Mouse (Mus musculus): ENCODE results near the gene Celf2. TPM values are rescaled to one million over a fixed set of nuclear protein-coding genes. Genes with fewer than 3 reads are reported as not detected.
A peak's percentile ranks its signal among the peaks of the same experiment; 100 is the strongest.

Gene Celf2
- polyA plus RNA-seq, 1 experiment from 2014 or later: 322 TPM

DNA sequence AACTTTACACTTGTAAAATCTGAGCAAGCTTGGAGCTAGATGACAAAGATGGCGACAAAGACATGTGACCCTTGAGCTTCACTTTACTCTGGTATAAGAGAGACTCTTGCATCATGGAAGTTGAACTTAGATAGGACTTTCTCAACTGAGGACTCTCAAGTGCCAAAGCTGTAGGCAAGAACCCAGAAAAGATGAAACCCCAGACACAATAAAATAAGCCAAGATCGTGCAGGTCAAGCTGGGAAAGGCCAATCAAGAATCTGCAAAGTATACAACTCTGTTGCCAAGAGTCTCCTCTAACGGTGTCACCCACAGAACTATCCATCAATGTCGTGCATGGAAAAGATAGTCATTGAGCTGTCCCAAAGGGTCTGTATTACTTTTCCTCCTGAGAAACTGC, 558.7 kb downstream of the Celf2 start:
- no peak overlapping the region for H3K4me2 ChIP-seq (replicated peaks)
- H3K4me3 ChIP-seq: no peak overlapping the region
- peaks cover 6% of the 10 kb centered on the region for H3K4me1 ChIP-seq
- WGBS: 89% methylated on average over 4 of the region's 4 CpGs
- H3K9me3 ChIP-seq: no peaks in the 10 kb centered on the region
- H3K9ac ChIP-seq (replicated peaks): no peak overlapping the region
- no peak overlapping the region for H3K27ac ChIP-seq (replicated peaks)
- H3K27me3 ChIP-seq: no peaks in the 10 kb centered on the region
- ATAC-seq (replicated peaks): no peak
- H3K36me3 ChIP-seq: no peaks in the 10 kb centered on the region

DNA sequence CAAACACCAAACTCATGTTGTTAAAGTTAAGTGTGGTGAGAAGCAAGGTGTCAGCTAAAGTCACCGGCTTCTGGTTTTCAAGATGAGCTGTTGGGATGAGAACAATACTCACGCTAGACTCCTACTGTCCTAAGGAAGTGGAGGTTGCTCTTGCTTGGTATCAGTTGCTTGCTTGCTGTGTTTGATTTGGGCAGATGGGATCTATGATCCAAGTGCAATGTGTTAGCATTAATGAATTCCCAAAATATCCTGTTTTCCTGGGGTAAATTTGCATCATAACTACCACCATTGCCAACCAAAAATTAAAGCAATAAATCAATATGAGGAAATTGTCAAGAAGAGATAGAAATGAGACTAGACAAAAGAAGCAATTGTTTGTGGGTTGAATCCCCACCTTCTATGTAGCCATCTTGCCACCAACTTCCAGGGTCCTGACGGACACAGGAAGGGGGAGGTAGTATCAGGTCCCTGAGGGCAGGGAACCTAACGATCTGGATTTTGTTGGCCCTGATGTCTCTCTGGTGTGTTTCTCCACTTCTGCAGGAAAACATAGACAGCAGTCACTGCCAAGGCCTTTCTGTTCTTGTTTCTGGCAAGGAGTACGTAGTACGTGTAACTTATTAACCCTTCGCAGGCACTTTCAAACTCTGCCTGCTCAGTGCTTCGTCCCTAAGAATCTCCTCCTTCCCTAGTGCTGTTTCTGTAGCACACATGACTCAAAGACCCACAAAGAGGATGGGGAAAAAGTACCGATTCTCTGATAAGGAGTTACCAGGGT, 563.5 kb downstream of the Celf2 start:
- Histone ChIP-seq H3K4me1 (peaks cover 21% of the 10 kb centered on the region), H3K4me3 (no peak overlapping the region), H3K4me2 (replicated peaks) (no peak overlapping the region), H3K27ac (replicated peaks) (peak overlapping the region; percentile 62), H3K27me3 (no peaks in the 10 kb centered on the region), H3K9me3 (no peaks in the 10 kb centered on the region), H3K9ac (replicated peaks) (no peak overlapping the region), H3K36me3 (no peaks in the 10 kb centered on the region)
- ATAC-seq (replicated peaks): no peak
- WGBS: 61% methylated on average over 9 of the region's 9 CpGs

DNA sequence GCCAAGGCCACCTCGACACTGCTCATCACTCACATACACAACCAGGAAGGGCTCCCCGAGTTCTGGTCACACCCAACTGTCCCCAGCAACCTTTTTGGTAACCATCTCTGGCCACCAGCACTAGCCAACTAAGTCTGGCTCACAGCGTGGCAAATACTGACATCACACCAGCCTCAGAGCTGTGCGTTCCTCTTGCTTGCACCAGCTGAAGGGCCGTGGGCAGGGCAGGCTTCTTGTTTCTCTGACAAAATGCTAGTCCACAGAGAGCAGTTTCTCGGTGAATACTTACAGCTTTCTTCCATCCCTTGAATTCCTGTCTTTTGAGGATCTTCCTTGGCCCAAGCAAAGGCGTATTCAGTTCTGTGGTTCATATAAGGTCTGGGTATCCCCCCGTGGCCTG, 565.7 kb downstream of the Celf2 start:
- Histone ChIP-seq H3K4me3 (no peak overlapping the region), H3K27ac (replicated peaks) (peak overlapping the region; percentile 66), H3K9ac (replicated peaks) (no peak overlapping the region), H3K4me1 (peaks cover 21% of the 10 kb centered on the region), H3K27me3 (no peaks in the 10 kb centered on the region), H3K4me2 (replicated peaks) (no peak overlapping the region), H3K9me3 (no peaks in the 10 kb centered on the region), H3K36me3 (no peaks in the 10 kb centered on the region)
- no peak for ATAC-seq (replicated peaks)
- WGBS: 73% methylated on average over 8 of the region's 8 CpGs

DNA sequence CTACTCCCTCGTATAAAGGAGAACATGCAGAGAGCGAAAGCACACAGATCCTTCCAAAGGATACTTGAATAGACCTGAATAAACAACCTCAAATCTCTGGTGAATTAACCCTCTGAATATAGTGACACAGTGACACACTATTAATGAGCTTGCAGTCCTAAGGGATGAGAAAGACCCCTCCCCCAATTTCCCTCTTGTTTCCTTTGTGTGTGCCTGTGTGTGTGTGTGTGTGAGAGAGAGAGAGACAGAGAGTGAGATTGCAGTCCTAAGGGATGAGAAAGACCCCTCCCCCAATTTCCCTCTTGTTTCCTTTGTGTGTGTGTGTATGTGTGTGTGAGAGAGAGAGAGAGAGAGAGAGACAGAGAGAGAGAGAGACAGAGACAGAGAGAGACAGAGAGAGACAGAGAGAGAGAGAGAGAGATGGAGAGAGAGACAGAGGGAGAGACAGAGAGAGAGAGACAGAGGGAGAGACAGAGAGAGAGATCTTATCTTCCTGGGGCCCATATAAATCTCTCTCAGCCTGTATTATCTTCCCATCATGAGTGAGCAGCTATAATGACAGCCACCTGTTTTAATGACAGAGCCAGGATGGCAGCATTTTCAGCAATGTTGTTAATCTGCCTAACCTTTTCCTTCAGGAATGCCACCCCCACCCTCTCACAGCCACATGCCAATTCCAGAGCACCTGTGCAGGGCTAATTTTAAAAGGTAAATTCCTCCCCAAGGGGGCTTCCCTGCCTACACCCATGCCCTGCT, 566.5 kb downstream of the Celf2 start:
- no peak overlapping the region for H3K4me2 ChIP-seq (replicated peaks)
- WGBS: 38% methylated on average over 2 of the region's 2 CpGs
- H3K27me3 ChIP-seq: no peaks in the 10 kb centered on the region
- no peak overlapping the region for H3K9ac ChIP-seq (replicated peaks)
- H3K27ac ChIP-seq (replicated peaks): peak overlapping the region; percentile 66
- no peak overlapping the region for H3K4me3 ChIP-seq
- no peaks in the 10 kb centered on the region for H3K9me3 ChIP-seq
- ATAC-seq (replicated peaks): peak; percentile 58; the same call in 1 of the 2 replicates
- H3K36me3 ChIP-seq: no peaks in the 10 kb centered on the region
- H3K4me1 ChIP-seq: peaks cover 21% of the 10 kb centered on the region

DNA sequence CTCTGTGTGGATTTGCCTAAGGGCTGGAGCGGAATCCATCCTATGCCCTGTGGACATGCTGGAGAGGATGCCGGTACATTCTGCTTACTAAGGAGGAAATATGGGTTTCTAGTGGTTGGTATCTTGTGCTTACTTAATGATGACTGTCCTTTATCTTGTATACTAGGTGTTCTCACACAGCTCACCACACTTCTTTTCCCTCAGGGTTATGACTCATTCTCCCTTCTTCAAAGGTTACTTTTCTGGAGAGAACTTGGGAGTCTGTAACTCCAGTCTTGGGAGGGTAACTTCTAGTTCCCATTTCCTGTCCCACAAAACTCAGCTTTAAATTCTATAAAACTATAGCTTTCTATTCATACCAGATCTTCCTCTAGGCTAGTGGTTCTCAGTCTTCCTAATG, 570.2 kb downstream of the Celf2 start:
- Histone ChIP-seq H3K4me3 (no peak overlapping the region), H3K9me3 (no peaks in the 10 kb centered on the region), H3K9ac (replicated peaks) (no peak overlapping the region), H3K27me3 (no peaks in the 10 kb centered on the region), H3K27ac (replicated peaks) (no peak overlapping the region), H3K4me2 (replicated peaks) (no peak overlapping the region), H3K36me3 (no peaks in the 10 kb centered on the region), H3K4me1 (peaks cover 14% of the 10 kb centered on the region)
- 98% methylated on average over 2 of the region's 2 CpGs for WGBS
- no peak for ATAC-seq (replicated peaks)

DNA sequence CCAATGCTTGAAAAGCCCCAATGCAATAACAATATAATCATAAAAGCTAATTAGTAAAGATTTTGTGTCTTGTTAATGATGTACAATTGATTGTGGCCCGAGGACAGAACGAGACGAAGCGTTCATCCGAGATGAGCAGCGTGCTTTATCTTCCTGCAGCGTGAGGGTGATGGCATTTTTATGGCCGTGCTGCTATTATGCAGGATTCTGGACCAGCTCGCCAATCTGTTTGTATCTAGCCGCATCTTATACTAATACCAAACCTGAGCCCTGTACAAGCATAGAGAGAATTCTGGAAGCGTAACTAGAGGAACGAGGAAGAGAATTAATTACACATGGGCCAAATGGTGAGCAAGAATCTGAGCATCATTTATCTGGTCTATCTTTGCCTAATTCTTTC, 576.2 kb downstream of the Celf2 start:
- no peaks in the 10 kb centered on the region for H3K27me3 ChIP-seq
- no peak overlapping the region for H3K4me2 ChIP-seq (replicated peaks)
- no peaks in the 10 kb centered on the region for H3K36me3 ChIP-seq
- no peak overlapping the region for H3K4me3 ChIP-seq
- H3K9me3 ChIP-seq: no peaks in the 10 kb centered on the region
- H3K4me1 ChIP-seq: peaks cover 3% of the 10 kb centered on the region; the same call in 1 of the 2 replicates
- H3K9ac ChIP-seq (replicated peaks): no peak overlapping the region
- H3K27ac ChIP-seq (replicated peaks): no peak overlapping the region
- 65% methylated on average over 12 of the region's 12 CpGs for WGBS
- ATAC-seq (replicated peaks): no peak

DNA sequence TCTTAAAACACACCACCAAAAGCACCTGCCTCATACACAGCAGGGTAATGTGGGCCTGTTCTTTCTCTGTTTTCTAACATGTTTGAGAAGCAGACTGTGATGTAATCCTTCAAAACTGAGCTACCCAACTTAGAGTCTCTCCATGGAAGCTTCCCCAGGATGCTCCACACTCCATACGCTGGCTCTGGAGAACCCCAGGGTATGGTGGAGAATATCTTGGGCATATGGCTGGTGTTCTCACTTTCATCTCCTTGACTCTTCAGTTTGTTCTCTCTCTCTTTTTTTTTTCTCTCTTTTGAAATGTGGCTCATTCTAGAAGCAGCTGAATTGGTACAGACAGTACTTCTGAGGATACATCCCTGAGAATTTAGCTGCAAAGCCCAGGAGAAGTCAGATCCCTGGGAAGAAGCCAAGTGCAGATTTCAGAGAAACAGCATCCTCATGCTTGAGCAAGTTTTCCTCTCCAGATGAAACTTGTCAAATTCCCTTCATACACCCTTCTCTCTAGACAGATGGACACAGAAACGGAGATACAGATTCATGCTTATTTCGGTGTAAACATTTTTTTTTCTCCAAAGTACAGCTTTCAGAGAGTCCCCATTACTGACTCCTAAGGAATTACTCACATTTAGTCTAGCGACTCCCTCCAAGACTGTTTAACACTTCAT, 581.5 kb downstream of the Celf2 start:
- no peak overlapping the region for H3K9ac ChIP-seq (replicated peaks)
- no peak overlapping the region for H3K27ac ChIP-seq (replicated peaks)
- H3K4me3 ChIP-seq: no peak overlapping the region
- H3K4me1 ChIP-seq: peaks cover 4% of the 10 kb centered on the region; the same call in 1 of the 2 replicates
- H3K9me3 ChIP-seq: no peaks in the 10 kb centered on the region
- ATAC-seq (replicated peaks): no peak
- no peaks in the 10 kb centered on the region for H3K36me3 ChIP-seq
- WGBS: 79% methylated on average over 4 of the region's 4 CpGs
- H3K27me3 ChIP-seq: no peaks in the 10 kb centered on the region
- no peak overlapping the region for H3K4me2 ChIP-seq (replicated peaks)

DNA sequence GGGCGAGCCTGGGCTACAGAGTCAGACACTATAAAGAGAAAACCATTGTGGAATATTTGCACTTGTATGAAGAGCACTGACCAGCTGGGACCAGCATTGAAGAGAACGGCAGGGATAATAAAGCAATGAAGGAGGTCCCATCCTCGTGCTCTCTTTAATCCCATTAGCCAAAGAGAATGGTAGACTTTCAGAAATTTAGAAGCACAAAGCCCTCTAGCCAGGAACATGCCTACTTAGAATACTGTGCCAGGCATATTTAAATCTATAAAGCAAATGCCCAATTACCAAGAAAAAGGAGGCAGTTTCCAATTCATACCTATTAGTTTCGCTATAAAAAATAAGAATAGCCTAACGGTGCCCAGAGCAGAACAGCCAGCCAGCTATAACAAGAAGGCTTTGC, 583.9 kb downstream of the Celf2 start:
- ATAC-seq (replicated peaks): peak; percentile 86
- WGBS: 14% methylated on average over 5 of the region's 5 CpGs

DNA sequence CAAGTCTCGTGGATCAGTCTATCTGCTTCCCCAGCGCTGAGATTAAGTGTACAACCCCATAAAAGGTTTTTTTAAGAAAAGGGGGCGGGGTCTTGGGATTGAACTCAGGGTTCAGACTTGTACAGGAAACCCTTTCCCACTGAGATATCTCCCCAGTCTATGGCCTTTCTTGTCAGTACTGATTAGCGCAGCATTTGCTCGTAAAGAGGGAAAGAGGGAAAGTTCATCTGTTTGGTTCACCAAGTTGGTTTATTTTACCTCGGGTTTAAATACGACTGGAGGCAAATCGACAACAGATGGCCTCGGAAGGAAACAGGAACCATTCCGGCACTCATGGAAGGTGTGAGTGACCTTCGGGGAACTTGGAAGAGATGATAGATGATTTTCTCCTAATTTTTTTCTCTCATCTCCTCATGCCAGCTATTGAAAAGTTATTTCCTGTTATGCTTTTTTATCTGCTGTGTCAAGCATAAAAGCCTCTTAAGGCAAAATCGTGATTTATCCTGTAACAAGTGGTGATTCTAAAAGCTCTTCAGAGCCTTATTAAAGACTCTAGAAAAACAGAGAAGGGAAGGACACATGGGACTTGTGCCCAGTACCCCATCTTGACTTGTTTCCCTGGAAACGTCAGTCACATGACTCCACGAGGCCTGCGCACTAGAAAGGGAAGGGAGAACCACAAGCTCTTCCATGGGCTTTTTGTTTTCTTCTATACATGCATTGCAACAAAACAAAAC, 585.5 kb downstream of the Celf2 start:
- Histone ChIP-seq H3K9me3 (no peaks in the 10 kb centered on the region), H3K27me3 (no peaks in the 10 kb centered on the region), H3K4me1 (peaks cover 4% of the 10 kb centered on the region; the same call in 1 of the 2 replicates), H3K36me3 (no peaks in the 10 kb centered on the region), H3K9ac (replicated peaks) (no peak overlapping the region), H3K4me2 (replicated peaks) (no peak overlapping the region), H3K27ac (replicated peaks) (no peak overlapping the region), H3K4me3 (no peak overlapping the region)
- no peak for ATAC-seq (replicated peaks)
- 70% methylated on average over 15 of the region's 15 CpGs for WGBS

More for the DNA sequence above, 583.9 kb downstream of the Celf2 start:
- H3K36me3 ChIP-seq: no peaks in the 10 kb centered on the region
- no peak overlapping the region for H3K4me2 ChIP-seq (replicated peaks)
- H3K9ac ChIP-seq (replicated peaks): no peak overlapping the region
- H3K27me3 ChIP-seq: no peaks in the 10 kb centered on the region
- H3K4me3 ChIP-seq: no peak overlapping the region
- peaks cover 4% of the 10 kb centered on the region; the same call in 1 of the 2 replicates for H3K4me1 ChIP-seq
- H3K27ac ChIP-seq (replicated peaks): no peak overlapping the region
- H3K9me3 ChIP-seq: no peaks in the 10 kb centered on the region

DNA sequence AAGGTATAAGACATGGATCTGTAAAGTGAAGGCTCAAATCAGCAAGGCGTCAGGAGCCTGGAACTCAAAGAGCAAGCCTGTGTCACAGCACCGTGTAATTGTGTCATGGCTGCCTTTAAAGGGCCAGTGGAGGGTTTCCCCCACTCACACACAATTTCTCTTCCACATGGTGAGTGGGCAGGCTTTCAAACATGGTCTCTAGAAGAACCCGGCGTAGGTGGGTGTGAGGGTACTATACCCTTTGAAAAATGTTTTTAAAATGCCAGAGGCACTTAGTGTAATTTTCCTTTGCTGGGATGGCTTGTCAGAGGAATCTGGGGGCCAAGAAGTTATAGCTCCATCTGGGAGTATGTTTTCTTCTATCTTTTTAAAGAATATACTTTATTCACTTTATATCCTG, 594.0 kb downstream of the Celf2 start:
- no peak for ATAC-seq (replicated peaks)
- no peak overlapping the region for H3K4me2 ChIP-seq (replicated peaks)
- no peak overlapping the region for H3K9ac ChIP-seq (replicated peaks)
- H3K27ac ChIP-seq (replicated peaks): no peak overlapping the region
- WGBS: 94% methylated on average over 4 of the region's 4 CpGs
- no peak overlapping the region for H3K4me3 ChIP-seq
- no peaks in the 10 kb centered on the region for H3K27me3 ChIP-seq
- H3K36me3 ChIP-seq: no peaks in the 10 kb centered on the region
- peaks cover 28% of the 10 kb centered on the region for H3K4me1 ChIP-seq
- H3K9me3 ChIP-seq: no peaks in the 10 kb centered on the region

DNA sequence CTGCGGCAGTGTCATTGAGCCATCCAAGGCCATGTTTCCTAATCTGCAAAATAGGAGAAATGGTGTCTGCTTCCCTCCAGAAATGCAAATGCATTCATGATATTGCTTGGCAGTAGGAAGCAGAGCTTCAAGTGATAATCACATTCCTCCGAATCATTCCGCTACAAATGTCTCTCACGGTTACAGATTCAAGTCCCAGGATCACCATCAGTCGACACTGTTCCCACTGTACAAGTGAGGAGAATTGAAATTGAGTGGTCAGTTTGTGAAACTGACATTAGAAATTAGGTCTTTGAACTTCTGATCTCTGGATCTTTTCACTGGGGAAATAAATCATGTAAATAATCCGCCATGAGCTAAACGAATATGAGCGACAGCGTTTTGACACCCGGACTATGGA, 596.0 kb downstream of the Celf2 start:
- Histone ChIP-seq H3K9ac (replicated peaks) (no peak overlapping the region), H3K4me3 (no peak overlapping the region), H3K4me2 (replicated peaks) (no peak overlapping the region), H3K36me3 (no peaks in the 10 kb centered on the region), H3K27ac (replicated peaks) (peak overlapping the region; percentile 66; the same call in 1 of the 2 replicates), H3K9me3 (no peaks in the 10 kb centered on the region), H3K4me1 (peaks cover 28% of the 10 kb centered on the region), H3K27me3 (no peaks in the 10 kb centered on the region)
- no peak for ATAC-seq (replicated peaks)
- WGBS: 74% methylated on average over 10 of the region's 10 CpGs
